Mouse (Mus musculus) E14TG2a.4 (cell line): Measurements from ENCODE around the gene Il31.
A peak's percentile ranks its signal among the peaks of the same experiment; 100 is the strongest.

Experiments used
- H3K27me3 ChIP-seq: 2 replicates; pipeline ENCODE4 v1.6.1; 2014; ENCODE audit warnings: low read length, control low read depth; ENCODE audit not compliant: insufficient read depth
- H3K36me3 ChIP-seq: 2 replicates; pipeline ENCODE4 v1.6.1; 2014; ENCODE audit warnings: low read length, control low read depth; ENCODE audit not compliant: insufficient read depth
- H3K4me1 ChIP-seq: replicated peaks from 2 replicates; pipeline ENCODE4 v1.6.1; 2014; ENCODE audit warnings: low read depth, low read length, control low read depth
- H3K4me3 ChIP-seq: replicated peaks from 2 replicates; pipeline ENCODE4 v1.5.1; 2014; ENCODE audit warnings: mild to moderate bottlenecking, low read length
- H3K9me3 ChIP-seq: 2 replicates; pipeline ENCODE4 v1.6.1; 2014; ENCODE audit warnings: low read length, control low read depth
- CTCF ChIP-seq: conservative IDR thresholded peaks from 2 replicates; pipeline ENCODE4 v1.5.1; 2014; ENCODE audit warnings: low read length
- NANOG ChIP-seq: IDR thresholded peaks from 2 replicates; pipeline ENCODE4 v1.6.1; 2014; ENCODE audit warnings: borderline replicate concordance, low read length, mixed read lengths
- POU5F1 ChIP-seq: IDR thresholded peaks from 2 replicates; pipeline ENCODE4 v1.6.1; 2014; ENCODE audit warnings: low read length, borderline replicate concordance

Gene Il31

DNA sequence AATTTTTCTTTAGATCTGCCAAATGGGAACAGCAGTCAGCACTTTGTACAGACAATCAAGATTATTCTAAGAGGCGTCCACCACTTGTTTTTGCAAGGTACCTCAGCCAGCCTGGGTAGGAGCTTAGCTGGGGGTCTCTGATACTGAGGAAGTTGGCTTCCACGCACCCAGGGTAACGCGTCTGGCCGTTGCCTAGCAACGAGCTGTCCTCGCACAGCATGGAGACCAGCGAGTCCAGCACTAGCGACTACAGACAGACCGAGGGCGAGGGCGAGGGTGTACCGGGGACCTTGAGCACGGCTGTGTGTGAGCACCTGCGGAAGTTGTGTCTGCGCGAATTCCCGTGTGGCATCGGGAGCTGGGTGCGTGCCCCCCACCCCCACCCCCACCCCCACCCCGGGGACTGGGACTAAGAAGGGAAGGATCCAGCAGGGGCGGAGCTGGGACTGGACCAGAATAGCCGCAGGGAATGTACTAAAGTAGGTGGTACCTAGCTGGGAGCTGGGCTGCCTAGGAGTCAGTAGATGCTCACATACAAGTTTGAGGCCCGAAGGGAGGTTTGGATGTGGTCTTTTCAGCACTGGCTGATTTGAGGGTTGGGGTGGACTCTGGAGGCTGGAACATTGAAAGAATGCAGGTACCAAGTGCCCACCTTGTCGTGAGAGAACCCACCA is at the start of gene Il31, which contains the start of gene Lrrc43:
Il31 (minus strand) TSS at position 378 of the 674 bp plus-strand sequence.
Lrrc43 (plus strand) TSS at position 194 of the 674 bp plus-strand sequence.
- TF ChIP-seq NANOG (no peak), POU5F1 (no peak), CTCF (no peak)
- H3K9me3 ChIP-seq: no peaks in the 10 kb centered on the region
- no peaks in the 10 kb centered on the region for H3K36me3 ChIP-seq
- H3K4me3 ChIP-seq: no peak within 1 kb of the TSS
- peaks cover 27% of the 10 kb centered on the region for H3K27me3 ChIP-seq
- H3K4me1 ChIP-seq: peaks cover 10% of the 10 kb centered on the region

DNA sequence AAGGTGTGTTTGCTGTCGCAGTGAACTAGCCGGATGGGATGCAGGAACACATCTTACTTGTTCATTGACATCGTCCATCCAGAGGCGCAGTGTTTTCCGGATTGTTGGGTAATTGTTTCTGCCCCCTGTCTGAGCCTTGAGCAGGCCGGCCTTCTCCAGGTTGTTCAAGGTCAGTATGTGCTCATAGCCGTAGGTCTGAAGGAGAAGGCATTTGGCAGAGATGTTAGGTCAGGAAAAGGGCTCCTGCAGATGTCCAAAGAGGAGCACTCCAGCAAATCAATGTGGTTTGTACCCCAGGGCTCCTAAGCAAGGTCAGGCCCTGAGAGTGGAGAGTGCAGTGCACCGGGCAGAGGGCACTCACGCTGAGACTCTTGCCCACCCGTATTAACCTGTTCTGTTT is 44.5 kb upstream of the Il31 start:
- Histone ChIP-seq H3K36me3 (peaks cover 87% of the 10 kb centered on the region), H3K27me3 (no peaks in the 10 kb centered on the region), H3K9me3 (no peaks in the 10 kb centered on the region), H3K4me1 (0 out of 2 replicates have a peak, but pooled peaks cover under 1% of the 10 kb centered on the region), H3K4me3 (no peak overlapping the region)
- no peak for TF ChIP-seq CTCF
- no peak for TF ChIP-seq POU5F1
- TF ChIP-seq NANOG: no peak

GRCm38 (mm10) chr5:123530056-123530455 is 40.8 kb upstream of the Il31 start:
- Histone ChIP-seq H3K4me3 (no peak overlapping the region), H3K27me3 (peaks cover 6% of the 10 kb centered on the region), H3K4me1 (peaks cover 15% of the 10 kb centered on the region), H3K36me3 (peaks cover 78% of the 10 kb centered on the region), H3K9me3 (no peaks in the 10 kb centered on the region)
- TF ChIP-seq CTCF (no peak), POU5F1 (no peak), NANOG (no peak)

DNA sequence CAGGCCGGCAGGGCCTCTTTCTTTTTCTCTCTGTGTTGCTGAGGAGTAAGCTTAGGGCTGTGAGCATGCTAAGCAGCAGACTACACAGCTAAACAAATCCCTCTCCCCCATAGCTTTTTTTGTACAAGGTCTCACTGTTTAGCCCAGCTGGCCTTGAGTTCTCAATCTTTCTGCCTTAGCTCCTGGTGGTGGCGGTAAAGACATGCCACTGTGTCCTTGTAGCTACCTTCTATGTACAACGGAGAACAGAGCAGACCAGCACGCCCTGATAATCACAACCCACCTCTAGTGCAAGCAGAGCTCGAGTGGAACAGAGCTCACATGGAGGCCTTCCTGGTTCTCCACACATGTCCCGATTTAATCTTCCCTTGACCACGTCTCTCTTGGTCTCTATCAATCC is 39.4 kb upstream of the Il31 start:
- Histone ChIP-seq H3K4me1 (peaks cover 22% of the 10 kb centered on the region), H3K27me3 (peaks cover 12% of the 10 kb centered on the region)
- TF ChIP-seq CTCF (no peak), NANOG (no peak), POU5F1 (no peak)

GRCm38 (mm10) chr5:123525916-123526495 is 36.7 kb upstream of the Il31 start:
- H3K27me3 ChIP-seq: peaks cover 12% of the 10 kb centered on the region

More for the DNA sequence above, 39.4 kb upstream of the Il31 start:
- Histone ChIP-seq H3K9me3 (no peaks in the 10 kb centered on the region), H3K36me3 (peaks cover 64% of the 10 kb centered on the region), H3K4me3 (no peak overlapping the region)

GRCm38 (mm10) chr5:123525281-123525680 is 36.0 kb upstream of the Il31 start, which contains the start of gene Gm49027:
TSS of gene Gm49027 (minus strand) at chr5:123525488.
- peaks cover 40% of the 10 kb centered on the region for H3K4me1 ChIP-seq
- H3K36me3 ChIP-seq: peaks cover 36% of the 10 kb centered on the region
- peaks cover 12% of the 10 kb centered on the region for H3K27me3 ChIP-seq
- no peak for TF ChIP-seq CTCF
- no peak for TF ChIP-seq NANOG
- TF ChIP-seq POU5F1: no peak
- H3K9me3 ChIP-seq: no peaks in the 10 kb centered on the region
- peak within 1 kb of the TSS; percentile 93 for H3K4me3 ChIP-seq

More at GRCm38 (mm10) chr5:123525916-123526495, 36.7 kb upstream of the Il31 start:
- Histone ChIP-seq H3K36me3 (peaks cover 41% of the 10 kb centered on the region), H3K4me1 (peaks cover 40% of the 10 kb centered on the region), H3K4me3 (no peak overlapping the region), H3K9me3 (no peaks in the 10 kb centered on the region)
- TF ChIP-seq CTCF (no peak), POU5F1 (no peak), NANOG (no peak)

DNA sequence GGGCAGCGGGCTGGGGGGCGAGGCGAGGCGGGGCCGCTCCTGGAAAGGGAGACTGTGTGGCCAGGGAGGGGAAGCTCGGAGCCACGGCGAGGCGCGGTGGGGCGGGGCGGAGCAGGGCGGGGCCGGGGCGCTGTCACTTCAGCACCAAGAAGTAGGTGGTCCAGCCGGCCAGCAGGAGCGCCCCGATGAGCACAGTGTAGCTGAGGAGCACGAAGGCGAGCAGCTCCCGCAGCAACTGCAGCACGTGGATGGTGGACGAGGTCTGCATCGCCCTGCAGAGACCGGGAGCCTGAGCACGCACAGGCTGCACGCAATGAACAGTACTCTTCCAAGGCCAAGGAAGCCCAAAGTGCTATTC is 35.1 kb upstream of the Il31 start:
- H3K27me3 ChIP-seq: peaks cover 12% of the 10 kb centered on the region
- H3K36me3 ChIP-seq: peaks cover 36% of the 10 kb centered on the region
- no peaks in the 10 kb centered on the region for H3K9me3 ChIP-seq
- H3K4me1 ChIP-seq: peaks cover 40% of the 10 kb centered on the region
- TF ChIP-seq CTCF: no peak
- TF ChIP-seq POU5F1: no peak
- no peak for TF ChIP-seq NANOG
- peak overlapping the region; percentile 93 for H3K4me3 ChIP-seq

DNA sequence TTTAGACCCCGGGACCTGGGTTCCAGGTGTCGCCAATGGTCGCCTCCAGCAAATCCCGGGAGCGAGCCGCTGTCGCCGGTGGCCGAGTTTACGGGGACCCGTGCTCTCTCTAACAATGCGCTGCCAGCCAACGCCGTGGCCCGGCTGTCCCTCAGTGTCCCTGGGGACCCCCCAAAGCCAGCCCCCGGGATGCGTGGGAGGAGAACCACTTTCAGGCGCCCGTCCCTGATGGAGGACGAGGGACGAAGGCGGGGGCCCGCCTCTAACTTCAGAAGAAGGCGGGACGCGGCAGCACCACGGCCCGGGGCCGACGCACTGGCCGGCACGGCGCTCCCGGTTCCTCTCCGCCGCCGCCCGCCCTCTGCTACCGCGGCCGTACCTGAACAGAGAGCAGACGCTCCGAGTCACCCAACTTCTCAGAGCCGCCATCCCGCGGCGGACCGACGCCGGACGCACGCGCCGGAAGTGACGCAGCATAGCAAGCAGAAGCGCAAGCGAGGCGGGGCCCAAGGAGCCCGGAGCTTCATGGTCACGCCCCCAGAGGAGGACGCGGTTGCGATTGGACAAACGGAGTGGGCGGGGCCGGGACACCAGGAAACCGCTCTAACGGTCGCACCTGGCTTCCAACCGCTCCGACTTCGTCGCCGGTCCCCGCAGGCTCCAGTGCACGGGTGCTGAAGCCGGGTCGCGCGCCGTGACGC is 34.6 kb upstream of the Il31 start, which contains the start of gene Diablo:
Diablo (minus strand) TSS at position 485 of the 701 bp plus-strand sequence.
- TF ChIP-seq NANOG (no peak), CTCF (no peak), POU5F1 (no peak)

More for the DNA sequence above, 34.6 kb upstream of the Il31 start, which contains the start of gene Diablo:
- Histone ChIP-seq H3K4me1 (peaks cover 39% of the 10 kb centered on the region), H3K36me3 (peaks cover 36% of the 10 kb centered on the region), H3K9me3 (no peaks in the 10 kb centered on the region), H3K27me3 (peaks cover 12% of the 10 kb centered on the region), H3K4me3 (peak within 1 kb of the TSS; percentile 93)
